Mouse (Mus musculus) kidney, embryonic 15.5 days (tissue): ENCODE measurements at regions not wholly inside any gene's neighbourhood (a gene's known extent, or its start where the extent isn't known, plus 50 kb on each side); places are given as distances from the start of the nearest gene placed in this dataset.
"Not testable (repeated sequence)": the region's sequence is repeated elsewhere in the genome, so short reads cannot be mapped to it uniquely, and the experiment has no call there.

Experiments used
- ATAC-seq: fragments of 200-750 bp; cut with Nextera tagmentation; replicated peaks from 2 replicates; pipeline ENCODE4 v1.8.0; 2017; ENCODE audit warnings: moderate TSS enrichment; ENCODE audit not compliant: low FRiP score
- H3K27ac ChIP-seq: fragments of 300-500 bp; sonication (generic); 2 replicates; pipeline ENCODE4 v1.5.1; 2015; ENCODE audit warnings: mild to moderate bottlenecking, inconsistent platforms
- H3K27me3 ChIP-seq: fragments of 300-500 bp; sonication (generic); 2 replicates; pipeline ENCODE4 v1.6.1; 2015; ENCODE audit warnings: inconsistent platforms
- H3K36me3 ChIP-seq: fragments of 300-500 bp; sonication (generic); 2 replicates; pipeline ENCODE4 v1.6.1; 2015; ENCODE audit warnings: inconsistent platforms
- H3K4me1 ChIP-seq: fragments of 300-500 bp; sonication (generic); 2 replicates; pipeline ENCODE4 v1.6.1; 2015; ENCODE audit warnings: inconsistent platforms
- H3K4me2 ChIP-seq: fragments of 300-500 bp; sonication (generic); 2 replicates; pipeline ENCODE4 v1.6.1; 2015; ENCODE audit warnings: moderate library complexity, mild to moderate bottlenecking, inconsistent platforms
- H3K4me3 ChIP-seq: fragments of 300-500 bp; sonication (generic); replicated peaks from 2 replicates; pipeline ENCODE4 v1.5.1; 2015; ENCODE audit warnings: mild to moderate bottlenecking, inconsistent platforms
- H3K9ac ChIP-seq: fragments of 300-500 bp; sonication (generic); 2 replicates; pipeline ENCODE4 v1.6.1; 2015; ENCODE audit warnings: mild to moderate bottlenecking, inconsistent platforms
- H3K9me3 ChIP-seq: fragments of 300-500 bp; sonication (generic); replicated peaks from 2 replicates; pipeline ENCODE4 v1.6.1; 2016; ENCODE audit warnings: inconsistent platforms
- WGBS: fragments of 180-500 bp; shearing (Covaris S2); methylation state at CpG from one replicate; pipeline ENCODE4 v1.1.7; 2015; ENCODE audit warnings: mixed read lengths; 5-methylcytosine and 5-hydroxymethylcytosine counted together

DNA sequence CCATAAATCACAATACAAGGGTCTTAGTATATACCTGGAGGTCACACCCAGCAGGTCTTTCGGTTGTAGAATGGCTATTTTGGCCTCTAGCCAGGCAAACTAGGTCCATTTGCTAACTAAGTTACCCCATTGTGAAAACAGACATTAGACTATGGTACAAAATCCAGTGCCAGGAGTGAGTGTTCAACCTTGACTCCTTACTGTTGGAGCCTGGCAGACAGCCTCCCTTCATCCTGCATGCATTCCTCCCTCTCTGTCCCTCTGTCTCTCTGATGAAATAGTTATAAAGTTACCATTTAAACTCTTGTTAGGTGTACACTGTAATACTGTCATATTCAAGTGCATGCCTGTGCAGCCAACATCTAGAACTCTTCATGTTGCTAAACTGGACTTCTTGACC is 254.1 kb downstream of the Tpbg start:
- no peaks in the 10 kb centered on the region for H3K36me3 ChIP-seq
- no peak overlapping the region for H3K4me3 ChIP-seq
- no peak for ATAC-seq
- 32% methylated on average over 1 of the region's 1 CpGs for WGBS
- H3K9me3 ChIP-seq: no peaks in the 10 kb centered on the region
- H3K4me2 ChIP-seq: no peak overlapping the region
- H3K9ac ChIP-seq: no peak overlapping the region
- no peaks in the 10 kb centered on the region for H3K4me1 ChIP-seq
- no peaks in the 10 kb centered on the region for H3K27me3 ChIP-seq
- 0 out of 2 replicates have a peak overlapping the region, but pooled peaks have one; percentile 20 for H3K27ac ChIP-seq

DNA sequence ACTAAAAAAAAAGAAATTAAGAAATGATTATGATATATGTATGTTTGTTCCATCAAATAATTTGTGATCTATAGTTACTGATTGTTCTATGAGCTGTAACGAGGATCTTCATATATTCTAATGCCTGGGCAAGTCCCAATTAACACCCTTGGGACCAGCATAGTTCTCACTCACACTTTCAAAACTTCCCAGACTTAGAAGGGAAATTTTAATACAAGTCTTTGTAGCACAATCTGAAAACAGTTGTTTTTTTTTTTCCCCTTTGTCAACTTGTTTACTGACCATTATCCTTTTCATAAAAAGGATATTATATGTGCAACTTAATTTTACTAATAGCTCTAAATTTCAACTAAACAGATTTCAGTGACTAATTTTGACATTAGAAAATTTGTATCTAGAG is 257.1 kb downstream of the Tpbg start:
- Histone ChIP-seq H3K36me3 (no peaks in the 10 kb centered on the region), H3K4me1 (no peaks in the 10 kb centered on the region), H3K27ac (no peak overlapping the region), H3K4me3 (no peak overlapping the region), H3K9ac (no peak overlapping the region), H3K27me3 (no peaks in the 10 kb centered on the region), H3K4me2 (no peak overlapping the region), H3K9me3 (no peaks in the 10 kb centered on the region)
- WGBS: 88% methylated on average over 1 of the region's 1 CpGs
- no peak for ATAC-seq

DNA sequence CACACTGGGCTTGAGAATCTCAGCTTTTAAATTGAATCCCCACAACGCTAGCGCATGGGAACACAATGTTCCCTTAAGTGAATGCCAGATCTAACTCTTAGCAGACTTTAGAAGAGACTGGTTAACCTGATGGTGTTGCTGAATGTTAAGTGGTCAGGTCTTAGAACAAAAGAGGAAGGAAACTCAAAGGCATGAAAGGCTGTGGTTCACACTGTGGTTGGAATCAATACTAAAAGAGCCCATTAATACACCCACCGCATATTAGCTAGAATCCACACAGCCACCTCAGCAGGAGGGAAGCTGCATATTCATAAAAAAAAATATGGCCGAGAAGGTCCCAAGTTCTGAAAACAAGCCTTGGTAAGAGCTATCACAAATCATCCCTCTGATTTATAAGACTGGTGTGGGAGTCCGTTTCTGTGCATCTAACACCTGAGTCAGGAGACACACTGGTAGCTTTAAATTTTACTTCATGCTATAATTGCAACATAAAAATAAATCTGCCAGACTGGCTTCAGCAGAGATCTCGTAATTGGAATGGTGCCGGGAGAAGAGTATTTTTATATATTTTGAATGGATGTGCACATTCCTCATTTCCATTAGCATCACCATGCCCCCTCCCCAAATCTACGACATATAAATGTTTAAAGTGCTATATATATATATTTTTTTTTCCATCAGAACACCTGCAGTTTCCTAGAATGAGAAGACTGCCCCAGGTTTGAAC is 259.3 kb downstream of the Tpbg start:
- no peaks in the 10 kb centered on the region for H3K36me3 ChIP-seq
- no peaks in the 10 kb centered on the region for H3K9me3 ChIP-seq
- H3K9ac ChIP-seq: no peak overlapping the region
- H3K4me2 ChIP-seq: no peak overlapping the region
- ATAC-seq: no peak
- no peaks in the 10 kb centered on the region for H3K27me3 ChIP-seq
- 69% methylated on average over 8 of the region's 8 CpGs for WGBS
- no peak overlapping the region for H3K27ac ChIP-seq
- H3K4me3 ChIP-seq: no peak overlapping the region
- no peaks in the 10 kb centered on the region for H3K4me1 ChIP-seq

DNA sequence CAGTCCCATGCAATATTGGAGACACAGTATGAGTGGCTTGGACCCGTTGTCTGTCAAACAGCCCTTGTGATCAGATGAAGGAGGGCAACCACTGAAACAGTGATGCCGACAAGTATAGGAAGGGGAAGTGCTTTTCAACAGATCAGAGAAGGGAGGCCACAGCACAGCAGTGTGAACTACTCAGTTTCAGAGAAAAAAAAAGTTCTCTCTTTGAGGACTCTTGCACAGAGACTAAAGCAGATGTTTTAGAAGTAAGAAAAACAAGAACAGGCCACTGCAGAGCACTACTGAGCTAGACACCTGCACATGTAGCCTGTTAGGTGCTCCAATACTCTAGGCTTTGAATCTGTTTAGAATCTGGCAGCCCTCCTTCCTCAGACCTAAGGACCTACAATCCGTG is 261.4 kb downstream of the Tpbg start:
- Histone ChIP-seq H3K9me3 (no peaks in the 10 kb centered on the region), H3K4me3 (no peak overlapping the region), H3K4me1 (no peaks in the 10 kb centered on the region), H3K27me3 (no peaks in the 10 kb centered on the region), H3K9ac (no peak overlapping the region), H3K27ac (no peak overlapping the region), H3K36me3 (no peaks in the 10 kb centered on the region), H3K4me2 (no peak overlapping the region)
- no peak for ATAC-seq
- WGBS: 78% methylated on average over 3 of the region's 3 CpGs

DNA sequence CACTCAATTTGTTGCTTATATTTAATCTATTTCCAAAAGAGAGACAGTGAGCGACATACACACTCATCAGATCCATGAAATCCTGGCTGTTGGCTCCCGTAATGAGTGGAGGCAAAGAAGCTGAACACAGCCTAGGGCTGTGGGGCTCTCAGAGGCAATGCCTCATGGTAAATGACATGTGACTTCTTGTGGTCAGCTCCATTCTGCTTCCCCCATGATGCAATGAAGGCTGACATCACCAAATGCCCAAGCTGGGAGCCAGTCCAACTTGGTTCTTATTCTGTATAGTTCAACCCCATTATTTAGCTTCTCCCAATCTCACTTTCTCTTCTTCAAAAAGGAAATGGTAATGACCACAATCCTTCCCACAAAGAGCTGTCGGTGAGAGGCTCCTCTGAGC is 262.5 kb downstream of the Tpbg start:
- Histone ChIP-seq H3K4me3 (no peak overlapping the region), H3K27ac (no peak overlapping the region), H3K9me3 (no peaks in the 10 kb centered on the region), H3K36me3 (no peaks in the 10 kb centered on the region), H3K4me2 (no peak overlapping the region), H3K9ac (no peak overlapping the region), H3K27me3 (no peaks in the 10 kb centered on the region), H3K4me1 (no peaks in the 10 kb centered on the region)
- ATAC-seq: no peak
- WGBS: 82% methylated on average over 3 of the region's 3 CpGs

DNA sequence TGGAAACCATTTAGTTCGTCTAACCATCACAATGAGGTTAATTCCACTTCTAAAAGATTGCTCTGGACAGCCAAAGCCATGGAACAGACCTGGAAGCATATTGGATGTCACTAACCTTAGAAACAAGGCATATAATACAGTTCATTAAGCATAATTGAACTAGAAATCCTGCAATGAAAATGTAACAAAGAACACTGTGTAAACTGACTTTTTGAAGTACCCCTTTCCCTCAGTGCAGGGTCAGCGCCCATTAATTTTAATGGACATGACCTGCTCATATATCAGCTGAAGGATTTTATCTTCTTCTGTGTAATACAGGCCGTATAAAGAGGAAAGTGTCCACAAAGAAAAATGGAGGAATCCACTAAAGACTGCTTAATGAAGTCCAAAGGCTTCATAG is 263.7 kb downstream of the Tpbg start:
- Histone ChIP-seq H3K9ac (no peak overlapping the region), H3K27ac (no peak overlapping the region)
- WGBS: 27% methylated on average over 3 of the region's 3 CpGs

DNA sequence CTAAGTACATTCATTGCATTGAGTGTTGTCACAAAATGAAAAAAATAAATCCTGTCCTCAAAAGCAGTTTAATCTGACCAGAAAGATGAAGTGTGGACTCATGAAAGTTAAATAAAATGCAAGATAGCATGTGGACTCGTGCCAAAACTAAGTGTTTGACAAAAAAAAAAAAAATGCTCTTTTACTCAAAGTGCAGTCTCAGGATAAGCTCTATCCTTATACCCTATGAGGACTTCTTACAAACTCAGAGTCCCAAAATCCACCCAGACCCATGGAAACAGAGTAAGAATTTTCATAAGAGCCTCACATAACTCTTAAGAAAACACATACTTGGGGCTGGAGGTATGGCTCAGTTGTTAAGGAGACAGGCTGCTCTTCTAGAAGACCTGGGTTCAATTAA is 267.7 kb downstream of the Tpbg start:
- Histone ChIP-seq H3K4me1 (no peaks in the 10 kb centered on the region), H3K4me3 (no peak overlapping the region), H3K9ac (no peak overlapping the region), H3K36me3 (no peaks in the 10 kb centered on the region), H3K9me3 (no peaks in the 10 kb centered on the region), H3K27me3 (no peaks in the 10 kb centered on the region), H3K4me2 (no peak overlapping the region), H3K27ac (no peak overlapping the region)
- no peak for ATAC-seq
- WGBS: 74% methylated on average over 1 of the region's 1 CpGs

More for the DNA sequence above, 263.7 kb downstream of the Tpbg start:
- no peak overlapping the region for H3K4me3 ChIP-seq
- no peaks in the 10 kb centered on the region for H3K4me1 ChIP-seq
- no peaks in the 10 kb centered on the region for H3K27me3 ChIP-seq
- ATAC-seq: peak; percentile 79
- no peaks in the 10 kb centered on the region for H3K9me3 ChIP-seq
- H3K36me3 ChIP-seq: no peaks in the 10 kb centered on the region
- H3K4me2 ChIP-seq: no peak overlapping the region

DNA sequence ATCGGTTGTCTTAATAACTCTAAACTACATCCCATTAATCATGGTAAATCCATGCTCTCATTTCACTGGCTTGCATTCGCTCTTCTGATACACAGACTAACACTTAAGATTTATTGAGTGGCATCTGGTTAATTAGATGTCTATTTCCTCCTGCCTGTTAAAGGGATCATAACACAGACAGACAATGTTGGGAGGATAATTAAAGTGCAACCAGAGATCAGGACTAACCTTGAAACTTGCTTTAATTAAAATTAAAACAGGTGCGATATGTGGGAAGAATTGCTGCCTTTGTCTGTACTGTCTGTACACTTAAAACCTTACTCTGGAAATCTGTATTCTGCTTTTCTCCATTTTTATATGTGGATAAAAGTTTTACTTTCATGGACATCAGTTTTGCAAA is 277.2 kb downstream of the Tpbg start:
- Histone ChIP-seq H3K9ac (no peak overlapping the region), H3K9me3 (no peaks in the 10 kb centered on the region), H3K4me3 (no peak overlapping the region), H3K27ac (no peak overlapping the region), H3K27me3 (no peaks in the 10 kb centered on the region), H3K4me1 (no peaks in the 10 kb centered on the region), H3K4me2 (no peak overlapping the region), H3K36me3 (no peaks in the 10 kb centered on the region)
- 54% methylated on average over 3 of the region's 3 CpGs for WGBS
- ATAC-seq: no peak; the same call in 1 of the 2 replicates

DNA sequence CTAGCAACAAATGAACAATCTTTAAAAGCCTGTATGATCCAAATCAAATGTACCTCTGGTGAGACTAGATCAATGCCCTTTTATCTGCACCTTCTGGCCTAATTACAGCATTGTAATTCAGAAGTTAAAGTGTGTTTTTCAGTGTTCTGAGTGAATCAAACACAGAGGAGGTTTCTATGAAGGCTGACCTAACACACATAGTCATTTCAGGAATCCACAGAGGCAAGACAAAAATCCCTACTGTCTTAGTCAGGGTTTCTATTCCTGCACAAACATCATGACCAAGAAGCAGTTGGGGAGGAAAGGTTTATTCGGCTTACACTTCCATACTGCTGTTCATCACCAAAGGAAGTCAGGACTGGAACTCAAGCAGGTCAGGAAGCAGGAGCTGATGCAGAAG is 293.4 kb downstream of the Tpbg start:
- H3K9me3 ChIP-seq, H3K9ac ChIP-seq, H3K27me3 ChIP-seq, H3K4me2 ChIP-seq, H3K27ac ChIP-seq, H3K4me3 ChIP-seq, H3K4me1 ChIP-seq, H3K36me3 ChIP-seq, ATAC-seq: not testable (repeated sequence)
- 59% methylated on average over 1 of the region's 1 CpGs for WGBS

DNA sequence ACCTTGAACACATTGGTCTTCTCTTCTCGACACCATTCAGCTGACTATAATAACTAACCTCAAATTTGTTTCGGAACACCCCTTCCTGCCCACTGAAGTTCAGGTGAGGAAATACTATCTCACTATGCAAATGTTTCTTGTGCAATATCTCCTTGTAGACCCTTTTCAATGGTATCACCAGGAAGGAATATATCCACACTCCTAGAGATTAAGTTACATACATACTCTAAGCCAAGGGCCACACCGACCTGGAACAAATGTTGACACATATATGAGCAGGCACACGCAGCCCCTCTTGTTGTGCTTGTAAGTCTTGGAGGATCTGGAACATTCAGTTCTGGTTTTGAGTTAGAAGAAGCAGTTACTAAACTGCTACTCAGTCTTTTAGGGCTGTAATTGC is 303.7 kb downstream of the Tpbg start:
- Histone ChIP-seq H3K9ac (no peak overlapping the region), H3K4me3 (no peak overlapping the region), H3K36me3 (no peaks in the 10 kb centered on the region), H3K9me3 (no peaks in the 10 kb centered on the region), H3K4me1 (no peaks in the 10 kb centered on the region), H3K4me2 (no peak overlapping the region), H3K27ac (no peak overlapping the region), H3K27me3 (no peaks in the 10 kb centered on the region)
- 88% methylated on average over 4 of the region's 4 CpGs for WGBS
- no peak for ATAC-seq

DNA sequence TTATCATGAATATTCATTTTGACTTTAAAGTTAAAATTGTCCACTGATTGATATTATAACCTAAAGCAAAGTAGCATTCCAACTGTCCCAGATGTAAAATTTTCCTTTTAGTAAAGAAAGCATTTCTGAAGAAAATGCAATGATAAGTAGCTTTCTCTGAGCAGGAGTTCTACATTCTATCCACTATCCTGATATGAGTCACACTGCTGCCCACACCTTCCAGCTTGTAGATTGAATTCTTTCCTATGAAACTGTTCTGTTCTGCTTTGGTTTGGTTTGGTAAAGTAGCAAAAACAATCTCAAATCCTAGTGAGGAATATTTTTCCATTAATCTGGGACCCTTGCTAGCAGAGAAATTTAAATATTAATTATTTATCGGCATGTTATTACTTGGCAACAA is 304.4 kb downstream of the Ube2cbp start:
- no peaks in the 10 kb centered on the region for H3K4me1 ChIP-seq
- H3K4me2 ChIP-seq: no peak overlapping the region
- H3K9ac ChIP-seq: no peak overlapping the region
- no peaks in the 10 kb centered on the region for H3K27me3 ChIP-seq
- no peaks in the 10 kb centered on the region for H3K36me3 ChIP-seq
- H3K9me3 ChIP-seq: no peaks in the 10 kb centered on the region
- no peak for ATAC-seq
- H3K27ac ChIP-seq: no peak overlapping the region
- WGBS: 96% methylated on average over 1 of the region's 1 CpGs
- H3K4me3 ChIP-seq: no peak overlapping the region

DNA sequence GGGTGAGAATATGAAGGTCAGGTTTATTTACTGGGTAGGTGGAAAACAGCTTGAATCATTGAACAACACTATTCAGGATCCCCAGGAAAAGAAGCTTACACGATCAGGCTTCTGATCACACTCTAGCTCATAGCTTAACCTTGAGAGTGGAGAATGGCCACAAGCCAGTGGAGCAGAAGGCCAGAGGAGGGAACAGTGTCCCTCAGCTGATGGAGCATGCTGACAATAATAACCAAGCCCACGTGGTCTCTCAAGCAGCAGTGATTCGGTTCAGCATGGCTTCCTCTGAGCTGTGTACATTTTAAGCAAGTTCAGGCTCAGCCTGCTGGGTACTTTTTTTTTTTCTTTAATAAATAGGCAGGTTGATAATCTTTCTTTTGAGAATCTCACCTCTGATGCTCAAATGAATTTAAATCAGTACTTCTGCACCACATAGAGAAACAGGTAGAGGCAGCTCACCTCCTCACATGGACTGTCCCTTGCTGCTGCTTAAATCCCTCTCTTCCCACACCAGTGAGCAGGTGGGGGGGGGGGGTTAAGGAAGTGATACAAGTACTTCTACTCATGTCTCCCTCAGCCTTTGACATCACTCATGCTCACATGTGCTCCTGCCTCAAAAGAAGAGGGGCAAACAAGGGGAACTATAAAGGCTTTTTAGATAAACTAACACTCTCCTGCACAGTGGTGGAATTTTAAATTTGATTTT is 298.2 kb downstream of the Ube2cbp start:
- Histone ChIP-seq H3K4me3 (no peak overlapping the region), H3K36me3 (no peaks in the 10 kb centered on the region), H3K4me2 (no peak overlapping the region), H3K9ac (no peak overlapping the region), H3K27me3 (no peaks in the 10 kb centered on the region), H3K9me3 (no peaks in the 10 kb centered on the region), H3K27ac (no peak overlapping the region), H3K4me1 (no peaks in the 10 kb centered on the region)
- peak; percentile 73 for ATAC-seq
- 43% methylated on average over 3 of the region's 3 CpGs for WGBS

DNA sequence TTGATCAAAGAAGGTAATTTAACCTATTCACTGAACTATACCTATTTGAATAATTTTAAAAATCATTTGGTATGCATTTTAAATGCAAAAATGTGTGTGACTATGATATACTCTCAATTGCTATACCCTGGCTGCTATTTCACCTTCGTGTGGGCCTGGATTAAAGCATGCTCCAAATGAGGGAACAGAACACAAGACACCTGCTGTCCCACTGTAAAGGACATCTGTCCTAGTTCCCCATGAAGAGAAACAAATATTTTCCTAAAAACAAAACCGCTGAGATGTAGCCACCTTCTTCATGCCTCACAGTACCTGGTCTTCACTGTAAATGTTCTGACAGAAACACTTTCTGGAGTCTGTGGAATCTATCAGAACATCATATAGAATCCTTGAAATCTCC is 294.0 kb downstream of the Ube2cbp start:
- Histone ChIP-seq H3K4me2 (no peak overlapping the region), H3K27ac (no peak overlapping the region), H3K27me3 (no peaks in the 10 kb centered on the region), H3K4me1 (no peaks in the 10 kb centered on the region), H3K36me3 (no peaks in the 10 kb centered on the region), H3K9me3 (no peaks in the 10 kb centered on the region), H3K9ac (no peak overlapping the region), H3K4me3 (no peak overlapping the region)
- 84% methylated on average over 2 of the region's 2 CpGs for WGBS
- no peak for ATAC-seq
